Mouse (Mus musculus) myocyte (in vitro differentiated cells): ENCODE data around the gene Rab9b. TPM values are rescaled to one million over a fixed set of nuclear protein-coding genes. Genes with fewer than 3 reads are reported as not detected.

Source experiments
- H3K27me3 ChIP-seq: one replicate; pipeline ENCODE4 v1.6.1; 2011; ENCODE audit not compliant: control insufficient read depth, insufficient read depth, insufficient read length
- H3K36me3 ChIP-seq: one replicate; pipeline ENCODE4 v1.6.1; 2011; ENCODE audit not compliant: control insufficient read depth, insufficient read depth
- H3K4me2 ChIP-seq: one replicate; pipeline ENCODE4 v1.6.1; 2011; ENCODE audit warnings: low read depth, control low read depth
- H3K4me3 ChIP-seq: one replicate; pipeline ENCODE4 v1.5.1; 2011; ENCODE audit warnings: mild to moderate bottlenecking, control low read depth, moderate library complexity
- H3K79me2 ChIP-seq: one replicate; pipeline ENCODE4 v1.6.1; 2011; ENCODE audit not compliant: control insufficient read depth, insufficient read depth
- H3ac ChIP-seq: one replicate; pipeline ENCODE4 v1.6.1; 2011; ENCODE audit not compliant: control insufficient read depth, insufficient read length
- CEBPB ChIP-seq: IDR thresholded peaks from 2 replicates; pipeline ENCODE4 v1.6.1; 2011; ENCODE audit warnings: mild to moderate bottlenecking, moderate library complexity; ENCODE audit not compliant: poor library complexity, insufficient read depth, severe bottlenecking
- E2F4 ChIP-seq: IDR thresholded peaks from one replicate; pipeline ENCODE4 v1.6.1; 2011; ENCODE audit warnings: mild to moderate bottlenecking, control low read depth, moderate library complexity; ENCODE audit not compliant: insufficient read depth
- MAX ChIP-seq: IDR thresholded peaks from one replicate; pipeline ENCODE4 v1.6.1; 2011; ENCODE audit warnings: low read depth, mild to moderate bottlenecking, control low read depth
- MYOD1 ChIP-seq, 3 experiments: IDR thresholded peaks; one replicate each; pipeline ENCODE4 v1.6.1; 2011; ENCODE audit warnings: control low read depth in 2 of 3, low read depth in 2 of 3, mild to moderate bottlenecking in 2 of 3, moderate library complexity in 1 of 3; ENCODE audit not compliant: insufficient read length in 2 of 3, control insufficient read depth in 1 of 3
- MYOG ChIP-seq, 3 experiments: IDR thresholded peaks; one replicate each; pipeline ENCODE4 v1.6.1; 2011; ENCODE audit warnings: control low read depth in 2 of 3, low read depth in 2 of 3, mild to moderate bottlenecking in 2 of 3; ENCODE audit not compliant: insufficient read length in 2 of 3, control insufficient read depth in 1 of 3, insufficient read depth in 1 of 3
- POLR2A ChIP-seq: IDR thresholded peaks from one replicate; pipeline ENCODE4 v1.6.1; 2011; ENCODE audit warnings: low read depth, mild to moderate bottlenecking, control low read depth, moderate library complexity; ENCODE audit not compliant: insufficient read length
- POLR2AphosphoS2 ChIP-seq: IDR thresholded peaks from one replicate; pipeline ENCODE4 v1.6.1; 2011; ENCODE audit warnings: low read depth, control low read depth; ENCODE audit not compliant: insufficient read length
- SRF ChIP-seq: IDR thresholded peaks from one replicate; pipeline ENCODE4 v1.6.1; 2011; ENCODE audit warnings: low read depth; ENCODE audit not compliant: control insufficient read depth, insufficient read length
- TCF12 ChIP-seq: IDR thresholded peaks from one replicate; pipeline ENCODE4 v1.6.1; 2011; ENCODE audit warnings: mild to moderate bottlenecking, control low read depth; ENCODE audit not compliant: poor library complexity, insufficient read depth, severe bottlenecking
- TCF3 ChIP-seq: IDR thresholded peaks from one replicate; pipeline ENCODE4 v1.6.1; 2011; ENCODE audit warnings: low read depth, control low read depth; ENCODE audit not compliant: insufficient read length
- USF1 ChIP-seq: IDR thresholded peaks from one replicate; pipeline ENCODE4 v1.6.1; 2011; ENCODE audit warnings: low read depth, mild to moderate bottlenecking, control low read depth, moderate library complexity
- polyA plus RNA-seq: library from polyadenylated mRNA; unstranded; fragments of >200 nt; fragmentation: generic; extraction: Trizol; gene quantifications from one replicate; pipeline ENCODE4 v1.2.1, GENCODE M21; 2012; ENCODE audit warnings: missing spikeins

The Rab9b gene
- polyA plus RNA-seq: not detected

DNA sequence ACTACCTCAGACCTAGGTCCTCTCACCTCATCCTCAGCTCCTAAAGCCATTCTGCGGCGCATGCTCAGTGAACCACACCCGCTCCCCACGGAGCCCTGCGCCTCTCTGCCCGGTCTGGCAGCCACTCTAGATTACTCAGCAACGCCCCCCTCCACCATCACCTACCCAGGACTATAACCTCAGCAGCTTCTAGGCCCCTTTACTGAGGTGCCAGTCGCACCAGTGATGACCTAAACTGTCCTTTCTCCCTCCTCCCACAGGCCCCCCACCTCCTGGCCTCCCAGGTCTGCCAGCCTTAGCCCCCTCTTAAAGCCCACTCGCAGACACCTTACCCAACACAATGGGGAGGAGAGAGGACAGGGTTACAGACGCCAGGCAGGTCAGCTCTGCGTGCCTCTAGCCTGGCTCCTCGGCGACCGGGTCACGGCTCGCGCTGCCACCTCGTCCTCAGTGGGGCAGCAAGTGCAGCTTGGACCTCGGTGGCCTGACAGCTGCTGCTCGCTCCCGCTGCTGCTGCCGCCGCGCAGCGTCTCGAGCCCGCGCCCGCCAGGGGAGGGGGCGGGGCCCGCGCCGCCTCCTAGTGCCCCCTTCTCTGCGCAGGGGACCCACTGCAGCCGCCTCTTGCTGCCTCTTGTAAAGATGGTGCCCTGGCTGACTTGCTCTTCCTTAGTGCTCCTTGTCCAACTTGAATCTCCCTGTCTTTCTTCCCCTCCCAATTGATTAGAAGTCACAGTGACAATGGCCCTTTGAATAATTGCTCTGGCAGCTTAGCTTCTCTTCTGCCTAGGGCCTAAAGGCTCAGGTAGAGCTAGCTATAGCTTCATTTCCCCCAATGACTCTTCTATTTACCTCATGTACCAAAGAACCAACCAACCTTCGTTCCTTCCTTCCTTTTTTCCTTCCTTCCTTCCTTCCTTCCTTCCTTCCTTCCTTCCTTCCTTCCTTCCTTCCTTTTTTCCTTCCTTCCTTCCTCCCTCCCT lies at the start of gene Rab9b:
TSS of gene Rab9b (minus strand) at position 695 of the 980 bp plus-strand sequence.
- Histone ChIP-seq H3K79me2 (no peaks in the 10 kb centered on the region), H3K27me3 (no peaks in the 10 kb centered on the region), H3K36me3 (no peaks in the 10 kb centered on the region), H3K4me2 (peak within 1 kb of the TSS; percentile 45), H3K4me3 (no peak within 1 kb of the TSS), H3ac (no peak within 1 kb of the TSS)
- TF ChIP-seq MYOD1 (IDR thresholded peaks at IDR 0.05; ENCODE audit: control insufficient read depth in 1 of 3, insufficient read length in 2 of 3, low read depth in 2 of 3) (peak in 1 of 3 experiments; percentile 29), TCF12 (no peak), MYOG (IDR thresholded peaks at IDR 0.05; ENCODE audit: control insufficient read depth in 1 of 3, insufficient read depth in 1 of 3, insufficient read length in 2 of 3, low read depth in 2 of 3) (peak in 1 of 3 experiments; percentile 22)

DNA sequence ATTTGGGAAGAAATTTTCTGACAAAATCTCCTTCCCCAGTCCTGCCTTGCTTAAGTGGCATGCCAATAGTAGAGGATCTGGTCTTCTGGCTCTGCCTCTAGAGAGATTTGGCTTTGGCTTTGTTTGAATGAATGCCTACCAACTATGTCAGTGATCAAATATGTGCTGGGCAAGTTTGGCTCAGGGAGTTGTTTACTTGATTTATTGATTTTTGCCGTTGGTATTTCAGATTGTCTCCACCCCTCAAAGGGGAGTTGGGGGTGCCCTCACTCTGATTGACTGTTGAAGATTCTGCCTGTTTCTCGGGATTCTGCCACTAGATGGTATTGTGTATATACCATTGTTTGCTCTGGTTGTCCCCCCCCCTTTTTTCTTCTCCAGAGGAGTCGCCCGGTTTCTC lies 35.8 kb upstream of the Rab9b start:
- no peak overlapping the region for H3K4me2 ChIP-seq
- TF ChIP-seq MYOD1 (IDR thresholded peaks at IDR 0.05; ENCODE audit: control insufficient read depth in 1 of 3, insufficient read length in 2 of 3, low read depth in 2 of 3): no peak
- TF ChIP-seq MAX: no peak
- no peak for TF ChIP-seq CEBPB
- no peak for TF ChIP-seq POLR2A
- no peak for TF ChIP-seq POLR2AphosphoS2
- TF ChIP-seq USF1: no peak
- no peak for TF ChIP-seq TCF12
- no peak for TF ChIP-seq MYOG (IDR thresholded peaks at IDR 0.05; ENCODE audit: control insufficient read depth in 1 of 3, insufficient read depth in 1 of 3, insufficient read length in 2 of 3, low read depth in 2 of 3)
- H3K36me3 ChIP-seq: no peaks in the 10 kb centered on the region
- no peak overlapping the region for H3K4me3 ChIP-seq
- no peaks in the 10 kb centered on the region for H3K27me3 ChIP-seq
- no peaks in the 10 kb centered on the region for H3K79me2 ChIP-seq
- no peak overlapping the region for H3ac ChIP-seq

DNA sequence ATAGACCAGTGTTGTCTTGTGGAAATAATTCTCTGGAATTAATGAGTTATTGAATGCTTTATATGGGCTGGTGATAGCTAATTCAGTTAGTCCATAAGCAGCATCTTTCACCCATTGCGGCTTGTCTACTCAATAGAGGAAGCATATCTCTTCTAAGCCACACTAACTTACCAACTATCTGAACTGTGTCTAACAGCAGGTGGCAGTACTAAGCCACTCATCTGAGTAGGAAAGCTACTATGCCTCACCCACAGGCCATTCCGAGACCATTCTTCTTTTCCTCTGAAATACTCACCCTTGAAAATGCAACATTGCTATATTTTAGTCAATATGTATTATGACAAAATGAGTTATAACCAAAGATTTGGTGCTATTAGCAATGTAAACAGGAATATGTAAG lies 27.2 kb upstream of the Rab9b start:
- Histone ChIP-seq H3ac (no peak overlapping the region), H3K4me3 (no peak overlapping the region), H3K36me3 (no peaks in the 10 kb centered on the region), H3K27me3 (no peaks in the 10 kb centered on the region), H3K4me2 (no peak overlapping the region), H3K79me2 (no peaks in the 10 kb centered on the region)
- TF ChIP-seq MYOD1 (IDR thresholded peaks at IDR 0.05; ENCODE audit: control insufficient read depth in 1 of 3, insufficient read length in 2 of 3, low read depth in 2 of 3) (no peak), MYOG (IDR thresholded peaks at IDR 0.05; ENCODE audit: control insufficient read depth in 1 of 3, insufficient read depth in 1 of 3, insufficient read length in 2 of 3, low read depth in 2 of 3) (no peak), TCF3 (no peak), TCF12 (no peak)

DNA sequence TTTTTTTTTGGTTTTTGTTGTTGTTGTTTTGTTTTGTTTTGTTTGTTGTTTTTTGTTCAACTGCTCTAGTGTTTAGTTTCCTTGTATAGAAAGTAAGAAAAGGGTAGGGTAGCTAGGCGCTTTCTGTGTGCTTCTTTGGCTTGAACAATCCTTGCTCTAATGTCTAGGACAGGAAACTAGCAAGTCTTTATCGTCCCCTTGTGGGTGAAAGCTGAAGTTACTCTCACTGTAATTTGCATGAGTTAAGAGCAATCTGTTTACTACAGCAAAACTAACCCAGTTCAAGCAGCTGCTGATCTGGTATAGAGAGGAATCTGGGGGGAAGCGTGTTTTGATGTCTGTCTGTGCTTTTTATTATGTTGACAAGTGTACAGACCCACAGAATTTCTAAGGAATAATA lies 18.3 kb downstream of the Rab9b start:
- Histone ChIP-seq H3K4me2 (no peak overlapping the region), H3K79me2 (no peaks in the 10 kb centered on the region), H3K27me3 (no peaks in the 10 kb centered on the region), H3ac (no peak overlapping the region), H3K36me3 (no peaks in the 10 kb centered on the region), H3K4me3 (no peak overlapping the region)
- no peak for TF ChIP-seq E2F4
- no peak for TF ChIP-seq MYOD1 (IDR thresholded peaks at IDR 0.05; ENCODE audit: control insufficient read depth in 1 of 3, insufficient read length in 2 of 3, low read depth in 2 of 3)
- TF ChIP-seq SRF: no peak
- no peak for TF ChIP-seq MAX
- TF ChIP-seq POLR2AphosphoS2: no peak

DNA sequence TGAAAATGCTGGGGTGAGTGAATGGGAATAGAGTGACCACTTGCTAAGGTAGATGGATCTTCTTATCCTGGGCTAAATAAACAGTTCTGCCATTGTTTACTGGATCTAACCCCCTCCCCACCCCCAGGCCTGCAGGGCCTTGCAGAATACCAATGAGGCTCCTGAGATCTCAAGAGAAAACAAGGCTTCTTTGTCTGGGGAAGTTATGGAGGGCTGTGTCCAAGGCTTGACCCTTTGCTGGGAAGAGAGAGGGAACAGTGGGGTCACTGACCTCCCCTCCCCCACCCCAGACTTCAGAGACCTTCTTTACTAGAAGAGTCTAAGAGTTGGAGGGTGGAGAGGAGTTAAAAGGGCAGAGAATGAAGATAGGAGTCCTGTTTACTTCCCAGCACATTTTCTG lies 39.9 kb downstream of the Rab9b start:
- Histone ChIP-seq H3K27me3 (no peaks in the 10 kb centered on the region), H3K4me3 (no peak overlapping the region), H3ac (no peak overlapping the region), H3K36me3 (no peaks in the 10 kb centered on the region), H3K4me2 (no peak overlapping the region), H3K79me2 (no peaks in the 10 kb centered on the region)
- no peak for TF ChIP-seq TCF3

DNA sequence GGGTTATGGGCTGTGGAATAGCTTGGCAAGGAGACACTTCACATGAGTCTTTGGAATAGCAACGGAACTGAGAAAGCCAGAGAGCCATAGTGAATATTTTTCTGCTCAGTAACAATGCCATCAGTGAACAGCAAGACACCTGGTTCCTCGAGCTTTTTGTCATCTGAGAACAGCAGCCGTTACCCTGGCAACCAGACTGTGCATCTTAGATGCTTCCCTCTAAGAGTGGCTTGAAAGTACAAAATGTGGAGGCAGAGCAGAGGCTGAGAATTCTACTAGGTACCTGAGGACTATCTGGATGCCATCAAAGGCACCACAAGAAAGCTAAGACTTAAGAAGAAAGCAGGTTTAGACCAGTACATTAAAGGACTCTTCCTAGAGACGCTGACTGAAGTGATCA lies 43.5 kb downstream of the Rab9b start:
- H3K27me3 ChIP-seq: no peaks in the 10 kb centered on the region
- no peak overlapping the region for H3K4me2 ChIP-seq
- H3K36me3 ChIP-seq: no peaks in the 10 kb centered on the region
- no peak overlapping the region for H3K4me3 ChIP-seq
- H3K79me2 ChIP-seq: no peaks in the 10 kb centered on the region
- TF ChIP-seq CEBPB (no peak), TCF12 (no peak), TCF3 (no peak), POLR2AphosphoS2 (no peak), USF1 (no peak), SRF (no peak), MYOD1 (IDR thresholded peaks at IDR 0.05; ENCODE audit: control insufficient read depth in 1 of 3, insufficient read length in 2 of 3, low read depth in 2 of 3) (no peak), MYOG (IDR thresholded peaks at IDR 0.05; ENCODE audit: control insufficient read depth in 1 of 3, insufficient read depth in 1 of 3, insufficient read length in 2 of 3, low read depth in 2 of 3) (no peak), E2F4 (no peak)
- H3ac ChIP-seq: no peak overlapping the region
